Mouse (Mus musculus) olfactory bulb, adult 2 months (tissue): Measurements from ENCODE around the gene Eng. TPM values are rescaled to one million over a fixed set of nuclear protein-coding genes. Genes with fewer than 3 reads are reported as not detected.

ENCODE experiments used
- H3K27ac ChIP-seq: fragments of 200-500 bp; 2 replicates; pipeline ENCODE4 v1.5.1; 2012; ENCODE audit warnings: low read depth, low read length; ENCODE audit not compliant: insufficient read depth
- H3K4me1 ChIP-seq: fragments of 200-500 bp; 2 replicates; pipeline ENCODE4 v1.6.1; 2012; ENCODE audit warnings: low read length; ENCODE audit not compliant: control insufficient read depth, insufficient read depth
- H3K4me3 ChIP-seq: fragments of 200-500 bp; 2 replicates; pipeline ENCODE4 v1.5.1; 2012; ENCODE audit warnings: mild to moderate bottlenecking, low read depth, low read length, moderate library complexity; ENCODE audit not compliant: insufficient read depth
- CTCF ChIP-seq: fragments of 200-500 bp; IDR thresholded peaks from 2 replicates; pipeline ENCODE4 v1.5.1; 2012; ENCODE audit warnings: low read depth, mild to moderate bottlenecking, low read length, moderate library complexity; ENCODE audit not compliant: insufficient read depth
- POLR2A ChIP-seq: fragments of 200-500 bp; IDR thresholded peaks from 2 replicates; pipeline ENCODE4 v1.6.1; 2012; ENCODE audit warnings: mild to moderate bottlenecking, low read depth, low read length, moderate library complexity; ENCODE audit not compliant: insufficient read depth
- WGBS: fragments of 180-500 bp; shearing (Covaris S2); methylation state at CpG from one replicate; pipeline ENCODE4 v1.1.7; 2018; 5-methylcytosine and 5-hydroxymethylcytosine counted together
- polyA plus RNA-seq: library from polyadenylated mRNA; stranded (reverse); fragments of >200 nt; gene quantifications from 2 replicates; pipeline ENCODE4 v1.2.4, GENCODE M21; 2012; ENCODE audit warnings: low replicate concordance; ENCODE audit not compliant: missing spikeins, insufficient read depth, insufficient read length

Gene Eng
- polyA plus RNA-seq, 1 experiment = not detected

GRCm38 (mm10) chr2:32705018-32705417 is 58.6 kb downstream of the Eng start:
- H3K4me1 ChIP-seq = no peaks in the 10 kb centered on the region
- no peak overlapping the region for H3K4me3 ChIP-seq
- WGBS = 89% methylated on average over 7 of the region's 7 CpGs
- no peak overlapping the region for H3K27ac ChIP-seq
- no peak for TF ChIP-seq CTCF
- no peak for TF ChIP-seq POLR2A

- 94% methylated on average over 6 of the region's 6 CpGs for WGBS
- Histone ChIP-seq H3K4me1 (0 out of 2 replicates have a peak, but pooled peaks cover 4% of the 10 kb centered on the region), H3K4me3 (no peak overlapping the region), H3K27ac (no peak overlapping the region)
- TF ChIP-seq POLR2A (no peak), CTCF (no peak)
Measured at GRCm38 (mm10) chr2:32706971-32707370, 60.6 kb downstream of the Eng start.

GRCm38 (mm10) chr2:32708643-32709042 is 62.2 kb downstream of the Eng start:
- peaks cover 7% of the 10 kb centered on the region for H3K4me1 ChIP-seq
- peak; percentile 79 for TF ChIP-seq CTCF
- no peak for TF ChIP-seq POLR2A
- no peak overlapping the region for H3K4me3 ChIP-seq
- WGBS = 13% methylated on average over 3 of the region's 3 CpGs
- no peak overlapping the region for H3K27ac ChIP-seq

GRCm38 (mm10) chr2:32709521-32710137 is 63.2 kb downstream of the Eng start:
- Histone ChIP-seq H3K4me1 (peaks cover 13% of the 10 kb centered on the region), H3K4me3 (no peak overlapping the region), H3K27ac (no peak overlapping the region)
- no peak for TF ChIP-seq CTCF
- TF ChIP-seq POLR2A = no peak
- 87% methylated on average over 20 of the region's 20 CpGs for WGBS

- H3K4me3 ChIP-seq = no peak overlapping the region
- H3K27ac ChIP-seq = no peak overlapping the region
- peaks cover 17% of the 10 kb centered on the region for H3K4me1 ChIP-seq
- TF ChIP-seq POLR2A (no peak), CTCF (no peak)
- WGBS = 83% methylated on average over 5 of the region's 5 CpGs
Measured at GRCm38 (mm10) chr2:32710425-32710824, 64.0 kb downstream of the Eng start.

- Histone ChIP-seq H3K4me1 (peaks cover 17% of the 10 kb centered on the region), H3K27ac (no peak overlapping the region), H3K4me3 (peak overlapping the region; percentile 97)
- TF ChIP-seq CTCF = no peak
- TF ChIP-seq POLR2A = no peak
- WGBS = 24% methylated on average over 9 of the region's 9 CpGs
Measured at GRCm38 (mm10) chr2:32711301-32712056, 65.1 kb downstream of the Eng start.

GRCm38 (mm10) chr2:32712108-32712551 is 65.7 kb downstream of the Eng start:
- WGBS = under 1% methylated on average over 41 of the region's 41 CpGs
- no peak for TF ChIP-seq POLR2A
- no peak for TF ChIP-seq CTCF

GRCm38 (mm10) chr2:32712586-32712933 is 66.2 kb downstream of the Eng start:
- H3K4me1 ChIP-seq = peaks cover 17% of the 10 kb centered on the region
- TF ChIP-seq POLR2A (no peak), CTCF (no peak)
- peak overlapping the region; percentile 97 for H3K27ac ChIP-seq
- peak overlapping the region; percentile 97 for H3K4me3 ChIP-seq
- WGBS = 1% methylated on average over 37 of the region's 44 CpGs

More at GRCm38 (mm10) chr2:32712108-32712551, 65.7 kb downstream of the Eng start:
- Histone ChIP-seq H3K4me1 (peaks cover 17% of the 10 kb centered on the region), H3K4me3 (peak overlapping the region; percentile 97), H3K27ac (no peak overlapping the region)
